Mouse (Mus musculus): Measurements from ENCODE around the gene Cux1. TPM values are rescaled to one million over a fixed set of nuclear protein-coding genes. Genes with fewer than 3 reads are reported as not detected.

Gene Cux1
- polyA plus RNA-seq, 1 experiment from 2014 or later, result 67.7 TPM

DNA sequence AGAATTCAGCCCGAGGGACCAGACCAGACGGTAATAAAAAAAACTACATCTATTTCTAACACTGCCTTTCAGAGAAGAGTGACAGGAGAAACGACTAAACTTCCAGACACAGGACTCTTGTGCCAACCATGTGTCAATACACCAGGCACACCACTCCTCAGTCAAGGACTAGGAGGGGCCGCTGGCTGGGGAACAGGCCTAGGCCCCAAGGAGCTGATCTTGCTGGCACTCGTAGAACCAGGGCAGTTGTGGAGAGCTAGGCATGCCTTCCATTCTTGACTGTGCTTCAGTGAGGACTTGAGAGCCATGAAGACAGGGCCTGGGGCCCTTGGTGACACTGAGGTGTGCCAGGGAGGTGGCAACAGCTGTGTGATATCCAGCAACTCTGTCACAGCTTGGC lies 121.3 kb downstream of the Cux1 start:
- 93% methylated on average over 5 of the region's 5 CpGs for WGBS
- no peaks in the 10 kb centered on the region for H3K9me3 ChIP-seq (replicated peaks)
- no peak overlapping the region for H3K4me3 ChIP-seq
- peaks cover 13% of the 10 kb centered on the region for H3K4me1 ChIP-seq
- peaks cover 6% of the 10 kb centered on the region; the same call in 1 of the 2 replicates for H3K36me3 ChIP-seq
- H3K27me3 ChIP-seq (ENCODE audit: low read depth, poor library complexity, severe bottlenecking), result no peaks in the 10 kb centered on the region
- DNase-seq (ENCODE audit: low spot score), result no peak
- no peak overlapping the region for H3K27ac ChIP-seq

DNA sequence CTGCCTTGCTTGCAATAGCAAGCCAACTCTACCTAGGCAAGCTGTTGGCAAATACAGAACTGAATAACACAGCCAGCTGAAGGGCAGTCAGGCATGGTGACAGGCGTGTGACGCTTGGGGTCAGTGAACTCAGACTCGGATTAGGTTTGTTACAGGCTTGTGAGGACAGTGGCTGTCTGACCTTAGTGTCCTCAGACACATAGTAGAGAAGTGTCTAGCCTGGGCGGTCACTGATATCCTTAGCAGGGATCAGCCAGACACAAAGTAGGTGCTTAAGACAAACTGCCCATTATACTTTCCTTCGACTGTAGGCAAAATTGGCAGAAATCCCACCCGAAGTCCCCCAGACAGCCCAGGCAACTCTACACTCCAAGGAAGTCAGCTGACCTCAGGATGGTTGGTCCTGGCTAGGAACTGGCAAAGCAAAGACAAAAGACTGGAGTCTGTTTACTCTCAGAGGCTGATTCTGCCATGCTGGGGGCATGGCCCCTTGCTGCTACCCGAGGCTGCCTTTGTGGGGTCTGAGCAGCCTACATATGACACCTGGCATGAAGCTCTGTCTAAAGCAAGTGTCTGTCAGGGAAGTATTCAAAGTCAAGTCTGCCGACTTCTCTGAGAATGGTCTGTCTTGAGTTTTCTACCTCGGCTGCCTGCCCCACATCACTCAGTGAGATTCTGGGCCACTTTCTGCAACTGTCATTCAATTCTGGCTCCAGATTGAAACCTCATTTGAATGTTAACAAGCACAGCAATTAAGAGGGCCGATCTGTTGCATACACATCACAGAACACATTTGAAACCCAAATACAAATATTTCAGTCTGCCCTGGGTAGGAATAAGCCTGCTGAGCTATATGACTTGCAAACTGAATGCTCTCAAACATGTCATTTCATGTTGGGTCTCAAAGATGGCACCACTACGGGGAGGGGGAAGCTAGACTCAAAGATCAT lies 124.8 kb downstream of the Cux1 start:
- H3K27ac ChIP-seq, result no peak overlapping the region
- DNase-seq (ENCODE audit: low spot score), result no peak

DNA sequence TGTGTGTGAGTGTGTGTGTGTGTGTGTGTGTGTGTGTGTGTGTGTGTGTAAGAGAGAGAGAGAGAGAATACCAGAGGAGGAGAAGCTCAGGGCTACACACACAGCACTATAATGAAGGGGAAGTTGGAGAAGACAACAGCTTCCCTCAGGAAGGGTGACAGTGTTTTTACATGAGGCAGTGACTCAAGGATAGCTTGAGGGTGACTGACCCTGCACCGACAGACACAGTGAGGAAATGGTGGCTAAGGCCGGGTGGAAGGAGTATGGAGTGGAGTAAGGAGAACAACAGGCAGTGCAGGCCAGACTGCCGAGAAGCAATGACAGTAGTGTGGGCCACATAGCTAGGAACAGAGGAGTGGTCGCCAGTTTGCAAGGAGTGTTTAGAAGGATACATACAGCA lies 137.6 kb downstream of the Cux1 start:
- DNase-seq (ENCODE audit: low spot score), result no peak
- Histone ChIP-seq H3K4me3 (no peak overlapping the region), H3K27me3 (ENCODE audit: low read depth, poor library complexity, severe bottlenecking) (no peaks in the 10 kb centered on the region), H3K36me3 (no peaks in the 10 kb centered on the region), H3K27ac (no peak overlapping the region), H3K9me3 (replicated peaks) (no peaks in the 10 kb centered on the region), H3K4me1 (peaks cover 34% of the 10 kb centered on the region)
- WGBS, result 77% methylated on average over 4 of the region's 4 CpGs

More for the DNA sequence above, 124.8 kb downstream of the Cux1 start:
- H3K36me3 ChIP-seq, result peaks cover 6% of the 10 kb centered on the region; the same call in 1 of the 2 replicates
- no peaks in the 10 kb centered on the region for H3K27me3 ChIP-seq (ENCODE audit: low read depth, poor library complexity, severe bottlenecking)
- 82% methylated on average over 11 of the region's 11 CpGs for WGBS
- no peak overlapping the region for H3K4me3 ChIP-seq
- peaks cover 7% of the 10 kb centered on the region for H3K4me1 ChIP-seq
- H3K9me3 ChIP-seq (replicated peaks), result no peaks in the 10 kb centered on the region

DNA sequence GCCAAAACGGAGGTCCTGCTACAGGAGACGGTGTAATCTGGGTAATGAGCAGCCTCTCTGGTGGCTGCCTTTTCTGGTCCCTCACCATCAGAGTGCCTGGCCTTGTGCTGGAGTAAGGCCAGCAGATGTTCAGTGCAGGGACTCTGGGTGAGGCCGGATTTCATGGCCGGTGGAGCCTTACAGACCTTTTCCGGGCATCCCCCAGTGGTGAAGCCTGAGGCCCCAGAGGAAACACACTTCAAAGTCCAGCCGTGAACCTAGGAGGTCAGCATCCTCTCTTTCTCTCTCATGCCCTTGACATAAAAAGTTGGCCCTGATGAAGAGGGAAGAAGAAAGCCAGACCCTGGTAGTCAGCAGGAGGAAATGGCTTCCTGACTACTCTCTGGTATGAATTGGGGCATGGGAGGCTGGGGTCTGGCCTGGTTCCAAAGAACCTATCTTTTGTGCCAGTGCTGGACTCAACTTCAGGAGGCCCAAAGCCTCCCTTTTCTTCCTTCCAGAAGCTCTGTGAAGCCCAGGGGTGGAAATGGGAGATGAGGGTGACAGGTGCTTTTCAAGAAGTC lies 138.7 kb downstream of the Cux1 start:
- Histone ChIP-seq H3K27ac (peak overlapping the region; percentile 72), H3K9me3 (replicated peaks) (no peaks in the 10 kb centered on the region), H3K36me3 (no peaks in the 10 kb centered on the region), H3K4me3 (no peak overlapping the region), H3K4me1 (peaks cover 34% of the 10 kb centered on the region), H3K27me3 (ENCODE audit: low read depth, poor library complexity, severe bottlenecking) (no peaks in the 10 kb centered on the region)
- WGBS, result 34% methylated on average over 6 of the region's 6 CpGs
- peak; percentile 42 for DNase-seq (ENCODE audit: low spot score)

DNA sequence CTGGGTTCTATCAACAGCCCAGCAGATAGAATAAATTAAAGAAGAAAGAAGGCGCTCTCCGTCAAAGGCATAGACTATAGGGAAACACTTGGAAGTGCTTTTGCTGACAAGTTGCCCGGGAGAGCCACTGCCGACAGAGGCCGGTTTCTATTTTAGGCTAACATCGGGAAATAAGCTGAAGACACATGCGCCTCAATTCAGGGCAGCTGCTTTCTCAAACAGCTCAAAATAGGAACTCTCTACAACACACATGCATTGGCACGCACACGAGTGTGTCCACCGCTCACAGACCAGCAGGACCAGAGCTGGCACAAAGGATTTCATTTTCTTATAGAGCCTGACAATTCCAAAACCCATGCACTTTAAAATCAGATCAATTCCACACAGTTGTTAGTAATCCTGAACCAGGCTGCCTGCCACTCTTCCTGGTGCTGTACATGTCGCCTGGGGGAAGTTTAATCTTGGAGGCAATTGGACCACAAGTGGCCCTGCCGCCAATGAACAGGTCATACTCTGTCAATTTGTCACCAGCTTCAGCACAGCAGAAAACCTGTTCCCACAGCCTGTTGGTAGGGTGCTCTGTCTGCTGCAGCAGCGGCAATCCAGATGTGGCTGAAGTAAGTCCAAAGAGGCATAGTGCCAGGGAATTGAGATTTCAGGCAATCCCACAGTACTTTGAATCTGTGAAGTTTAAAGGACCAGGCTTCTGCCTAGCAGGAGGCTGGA lies 139.4 kb downstream of the Cux1 start:
- 74% methylated on average over 13 of the region's 13 CpGs for WGBS
- no peak overlapping the region for H3K4me3 ChIP-seq
- no peaks in the 10 kb centered on the region for H3K36me3 ChIP-seq
- peak overlapping the region; percentile 72 for H3K27ac ChIP-seq
- no peaks in the 10 kb centered on the region for H3K9me3 ChIP-seq (replicated peaks)
- peaks cover 34% of the 10 kb centered on the region for H3K4me1 ChIP-seq
- no peak for DNase-seq (ENCODE audit: low spot score)
- no peaks in the 10 kb centered on the region for H3K27me3 ChIP-seq (ENCODE audit: low read depth, poor library complexity, severe bottlenecking)

DNA sequence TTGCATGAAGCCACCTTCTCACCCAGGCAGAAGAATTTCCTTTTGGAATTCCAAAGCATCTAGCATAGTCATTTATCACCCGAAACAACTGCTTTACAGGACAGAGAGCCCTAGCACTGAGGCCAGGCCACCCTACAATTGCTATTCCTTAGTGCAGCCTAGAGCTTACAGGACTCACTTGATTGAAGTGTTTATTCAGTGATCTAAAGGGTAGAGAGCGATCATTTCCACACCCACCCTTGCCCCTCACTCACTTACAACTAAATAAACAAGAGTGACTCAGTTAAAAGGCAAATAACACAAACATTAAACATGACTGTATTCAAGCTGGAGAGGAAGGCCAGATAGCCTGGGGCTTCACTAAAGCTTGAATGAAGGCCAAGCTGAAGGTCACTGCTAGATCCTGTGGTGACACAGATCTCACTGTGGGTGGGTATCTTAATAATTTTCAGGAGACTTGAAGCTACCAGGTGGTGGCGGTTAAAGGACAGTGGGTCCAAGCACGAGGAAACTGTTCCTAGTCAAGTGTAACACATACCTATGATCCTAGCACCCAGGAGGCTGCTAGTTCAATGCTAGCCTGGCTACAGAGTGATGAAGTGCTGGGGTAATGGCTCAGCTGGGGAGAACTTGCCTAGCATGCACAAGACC lies 140.0 kb downstream of the Cux1 start:
- H3K27me3 ChIP-seq (ENCODE audit: low read depth, poor library complexity, severe bottlenecking), result no peaks in the 10 kb centered on the region
- no peaks in the 10 kb centered on the region for H3K36me3 ChIP-seq
- H3K27ac ChIP-seq, result no peak overlapping the region
- no peaks in the 10 kb centered on the region for H3K9me3 ChIP-seq (replicated peaks)
- no peak for DNase-seq (ENCODE audit: low spot score)
- WGBS, result 71% methylated on average over 4 of the region's 4 CpGs
- no peak overlapping the region for H3K4me3 ChIP-seq
- peaks cover 34% of the 10 kb centered on the region for H3K4me1 ChIP-seq

DNA sequence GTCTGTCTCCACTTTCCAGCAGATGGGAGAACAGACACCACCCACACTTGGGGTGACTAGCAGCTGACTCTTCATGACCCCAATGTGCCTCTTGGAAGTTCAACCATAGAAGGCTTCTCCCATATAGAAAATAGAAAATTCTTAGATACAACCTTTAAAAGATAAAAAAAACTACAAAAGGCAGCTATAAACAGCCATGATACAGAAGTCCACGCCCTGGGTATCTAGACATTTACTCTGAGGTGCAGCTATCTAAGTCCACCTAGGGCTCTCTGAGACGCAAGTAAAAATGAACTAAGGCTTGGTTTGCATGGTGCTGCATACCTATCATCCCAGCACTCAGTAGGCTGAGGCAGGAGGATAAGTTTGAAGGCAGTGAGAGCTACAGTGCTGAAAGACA lies 144.3 kb downstream of the Cux1 start:
- Histone ChIP-seq H3K27me3 (ENCODE audit: low read depth, poor library complexity, severe bottlenecking) (no peaks in the 10 kb centered on the region), H3K4me1 (peaks cover 16% of the 10 kb centered on the region), H3K27ac (no peak overlapping the region), H3K9me3 (replicated peaks) (no peaks in the 10 kb centered on the region), H3K36me3 (no peaks in the 10 kb centered on the region), H3K4me3 (no peak overlapping the region)
- DNase-seq (ENCODE audit: low spot score), result no peak
- 92% methylated on average over 2 of the region's 2 CpGs for WGBS

DNA sequence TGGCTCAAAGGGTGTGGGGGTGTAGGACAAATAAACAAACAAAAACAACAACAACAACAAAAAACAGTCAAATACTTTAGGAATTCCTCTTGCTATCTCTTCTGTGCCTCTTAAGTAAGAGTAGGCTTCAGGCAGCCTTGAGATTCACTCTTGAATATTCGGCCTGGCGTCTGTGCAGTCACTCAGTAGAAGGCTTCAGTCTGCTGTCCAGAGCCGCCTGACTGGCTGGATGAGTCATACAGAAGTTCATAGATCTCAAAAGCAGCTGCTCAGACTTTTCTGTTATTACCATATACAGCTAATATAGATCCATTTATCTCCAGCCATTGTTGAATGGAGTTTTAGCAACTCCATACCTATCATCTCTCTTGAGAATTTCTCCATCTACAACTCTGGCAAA lies 145.4 kb downstream of the Cux1 start:
- no peaks in the 10 kb centered on the region for H3K9me3 ChIP-seq (replicated peaks)
- peaks cover 5% of the 10 kb centered on the region for H3K4me1 ChIP-seq
- no peak overlapping the region for H3K27ac ChIP-seq
- no peak for DNase-seq (ENCODE audit: low spot score)
- no peaks in the 10 kb centered on the region for H3K36me3 ChIP-seq
- 86% methylated on average over 3 of the region's 3 CpGs for WGBS
- H3K4me3 ChIP-seq, result no peak overlapping the region
- no peaks in the 10 kb centered on the region for H3K27me3 ChIP-seq (ENCODE audit: low read depth, poor library complexity, severe bottlenecking)

DNA sequence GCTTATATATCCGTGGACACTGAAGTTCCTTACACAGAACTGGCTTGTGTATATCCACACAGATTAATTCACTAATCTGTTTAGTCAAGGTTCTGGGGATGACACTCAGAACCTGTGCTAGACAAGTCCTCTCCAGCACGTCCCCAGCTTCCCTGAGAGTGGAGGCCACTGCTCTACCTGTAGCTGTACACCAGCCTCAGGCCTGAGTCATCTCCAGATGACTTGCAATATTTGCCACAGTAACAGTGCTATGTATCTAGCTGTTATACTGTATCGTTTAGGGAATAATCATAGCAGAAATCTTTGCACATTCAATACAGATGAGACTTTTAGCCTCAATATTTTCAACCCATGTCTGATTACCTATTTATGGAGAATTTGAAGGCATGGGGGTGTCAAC lies 146.0 kb downstream of the Cux1 start:
- Histone ChIP-seq H3K4me1 (no peaks in the 10 kb centered on the region), H3K36me3 (no peaks in the 10 kb centered on the region), H3K27ac (no peak overlapping the region), H3K27me3 (ENCODE audit: low read depth, poor library complexity, severe bottlenecking) (no peaks in the 10 kb centered on the region), H3K4me3 (no peak overlapping the region), H3K9me3 (replicated peaks) (no peaks in the 10 kb centered on the region)
- WGBS, result 93% methylated on average over 3 of the region's 3 CpGs
- DNase-seq (ENCODE audit: low spot score), result no peak

DNA sequence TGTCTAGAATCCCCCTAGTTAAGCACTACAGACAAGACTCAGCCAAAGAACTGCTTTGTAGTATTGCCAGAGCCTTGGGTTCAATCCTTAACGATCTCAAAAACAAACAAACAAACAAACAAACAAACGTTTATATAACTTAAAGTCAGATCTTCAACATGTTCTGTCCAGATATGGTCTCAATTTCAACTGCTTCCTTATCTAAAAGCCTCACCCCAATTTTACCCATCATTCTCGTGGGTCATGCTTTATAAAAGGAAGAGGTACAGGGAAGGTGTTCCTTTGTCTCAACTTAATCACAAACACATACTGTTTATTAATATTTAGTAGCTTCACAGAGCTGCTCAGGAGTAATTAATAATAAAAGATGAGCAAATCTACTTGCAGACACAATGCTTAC lies 146.9 kb downstream of the Cux1 start:
- Histone ChIP-seq H3K27me3 (ENCODE audit: low read depth, poor library complexity, severe bottlenecking) (no peaks in the 10 kb centered on the region), H3K36me3 (no peaks in the 10 kb centered on the region), H3K9me3 (replicated peaks) (no peaks in the 10 kb centered on the region), H3K27ac (no peak overlapping the region), H3K4me3 (no peak overlapping the region), H3K4me1 (no peaks in the 10 kb centered on the region)
- WGBS, result 82% methylated on average over 3 of the region's 3 CpGs
- DNase-seq (ENCODE audit: low spot score), result no peak

DNA sequence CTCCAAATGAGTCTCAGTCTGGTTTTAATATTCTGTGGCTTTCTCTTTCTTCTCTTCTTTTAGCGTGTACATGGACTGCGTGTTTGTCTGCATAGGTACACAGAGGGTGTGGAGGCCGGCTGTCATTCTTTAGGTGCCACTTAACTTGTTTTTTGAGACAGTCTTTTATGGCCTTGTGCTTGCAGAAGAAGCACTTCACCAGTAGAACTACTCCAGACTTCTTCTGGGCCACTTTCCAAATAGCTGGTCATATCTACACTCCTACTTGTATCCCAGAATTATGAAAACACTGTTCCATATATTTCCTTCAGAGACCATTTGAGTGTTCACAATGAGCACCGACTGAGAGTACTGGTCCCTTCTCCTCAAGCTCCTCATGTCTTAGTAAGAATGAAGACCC lies 149.4 kb downstream of the Cux1 start:
- H3K27me3 ChIP-seq (ENCODE audit: low read depth, poor library complexity, severe bottlenecking), result no peaks in the 10 kb centered on the region
- no peaks in the 10 kb centered on the region for H3K36me3 ChIP-seq
- H3K4me1 ChIP-seq, result peaks cover 13% of the 10 kb centered on the region
- no peak for DNase-seq (ENCODE audit: low spot score)
- H3K4me3 ChIP-seq, result no peak overlapping the region
- no peak overlapping the region for H3K27ac ChIP-seq
- WGBS, result 96% methylated on average over 4 of the region's 4 CpGs
- H3K9me3 ChIP-seq (replicated peaks), result no peaks in the 10 kb centered on the region

DNA sequence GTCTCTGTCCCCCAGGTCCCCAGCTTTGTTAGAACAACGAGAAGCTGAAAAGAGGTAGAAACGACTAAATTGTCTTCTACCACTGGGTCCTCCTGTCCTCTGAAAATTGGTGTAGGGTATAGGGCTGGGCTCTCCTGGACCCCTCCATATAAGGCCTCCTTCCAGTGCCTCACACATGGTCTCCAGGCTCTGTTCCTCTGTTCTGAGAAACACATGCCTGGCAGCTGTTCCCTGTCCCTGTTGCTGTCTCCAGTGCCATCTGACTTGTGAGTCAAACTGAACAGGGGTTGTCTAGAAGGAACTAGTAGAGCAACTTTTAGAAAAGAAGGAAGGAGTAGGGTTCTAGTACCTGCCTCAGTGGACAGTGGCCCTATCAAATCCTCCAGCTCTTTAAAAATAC lies 152.8 kb downstream of the Cux1 start:
- H3K27me3 ChIP-seq (ENCODE audit: low read depth, poor library complexity, severe bottlenecking), result no peaks in the 10 kb centered on the region
- no peak for DNase-seq (ENCODE audit: low spot score)
- H3K36me3 ChIP-seq, result no peaks in the 10 kb centered on the region
- H3K27ac ChIP-seq, result no peak overlapping the region
- H3K4me3 ChIP-seq, result no peak overlapping the region
- H3K4me1 ChIP-seq, result peaks cover 36% of the 10 kb centered on the region
- no peaks in the 10 kb centered on the region for H3K9me3 ChIP-seq (replicated peaks)
- WGBS, result 72% methylated on average over 2 of the region's 2 CpGs

Data from limb, embryonic 10.5 days (tissue).